Mouse (Mus musculus) left cerebral cortex, postnatal 36 days (tissue): Measurements from ENCODE around the gene Zbp1. TPM values are rescaled to one million over a fixed set of nuclear protein-coding genes. Genes with fewer than 3 reads are reported as not detected.

Experiments
- DNase-seq, 2 experiments: peaks; one replicate each; pipeline ENCODE4 v3.0.0; 2021 to 2022; ENCODE audit warnings: low spot score in 2 of 2, mixed read lengths in 1 of 2
- intact Hi-C: fragments of 180-260 bp; cut with DNase I; formaldehyde crosslinking; loops from one replicate; pipeline ENCODE4 v1.15.1; 2025
- total RNA-seq, 2 experiments: library from RNA; stranded (reverse); gene quantifications; 2 replicates each; pipeline ENCODE4 v1.2.3; 2021

Zbp1 gene
- total RNA-seq, 2 experiments from 2014 or later = not detected

GRCm38 (mm10) chr2:173168411-173168851 lies 50.3 kb downstream of the Zbp1 start:
- no peak for DNase-seq
- intact Hi-C loops = no loop called here

GRCm38 (mm10) chr2:173165357-173165756 lies 53.4 kb downstream of the Zbp1 start:
- intact Hi-C loops = no loop called here
- no peak for DNase-seq

- intact Hi-C loops = no loop called here
- no peak for DNase-seq
Measured at GRCm38 (mm10) chr2:173164946-173165345, 53.8 kb downstream of the Zbp1 start.

- intact Hi-C loops = no loop called here
- no peak for DNase-seq
Measured at GRCm38 (mm10) chr2:173164358-173164757, 54.4 kb downstream of the Zbp1 start.

- intact Hi-C loops = no loop called here
- no peak for DNase-seq
Measured at GRCm38 (mm10) chr2:173163380-173163779, 55.3 kb downstream of the Zbp1 start.

GRCm38 (mm10) chr2:173159354-173160311 lies 59.1 kb downstream of the Zbp1 start:
- DNase-seq = no peak
- intact Hi-C loops = no loop called here

- DNase-seq = no peak
- intact Hi-C loops = no loop called here
Measured at GRCm38 (mm10) chr2:173158390-173159055, 60.2 kb downstream of the Zbp1 start.

GRCm38 (mm10) chr2:173157871-173158270 lies 60.9 kb downstream of the Zbp1 start:
- intact Hi-C loops = no loop called here
- no peak for DNase-seq

GRCm38 (mm10) chr2:173157376-173157775 lies 61.3 kb downstream of the Zbp1 start:
- intact Hi-C loops = no loop called here
- no peak for DNase-seq

GRCm38 (mm10) chr2:173156923-173157322 lies 61.8 kb downstream of the Zbp1 start:
- DNase-seq = no peak
- intact Hi-C loops = no loop called here

Other genes with a start within 250 kb of the Zbp1 start
- under 1 TPM; 0.17 to 0.70 TPM for gene Spo11, start 241.2 kb downstream of the Zbp1 start, total RNA-seq
- 10 to 100 TPM; 57.9 to 58.8 TPM for gene Rae1, start 218.8 kb downstream of the Zbp1 start, total RNA-seq
- 1 to 10 TPM; 3.0 to 3.6 TPM for gene Rbm38, start 198.4 kb downstream of the Zbp1 start, total RNA-seq
- gene Ctcfl, start 99.4 kb downstream of the Zbp1 start, total RNA-seq = under 1 TPM in 1 of 2 experiments, not detected in 1; 0.11 TPM
- not detected for gene Pck1, start 65.9 kb downstream of the Zbp1 start, total RNA-seq
- 10 to 100 TPM; 38.2 to 50.7 TPM for gene Pmepa1, start 57.6 kb upstream of the Zbp1 start, total RNA-seq